Mouse (Mus musculus) limb, embryonic 10.5 days (tissue): ENCODE measurements around the gene Btbd35f9. TPM values are rescaled to one million over a fixed set of nuclear protein-coding genes. Genes with fewer than 3 reads are reported as not detected.
"Not testable (repeated sequence)": the region's sequence is repeated elsewhere in the genome, so short reads cannot be mapped to it uniquely, and the experiment has no call there.

Experiments used
- DNase-seq: peaks from one replicate; pipeline ENCODE4 v3.0.0-alpha.2; 2017; ENCODE audit warnings: low spot score
- H3K27ac ChIP-seq: fragments of 300-500 bp; sonication (generic); 2 replicates; pipeline ENCODE4 v1.5.1; 2016; ENCODE audit warnings: mild to moderate bottlenecking
- H3K27me3 ChIP-seq: fragments of 300-500 bp; sonication (generic); 2 replicates; pipeline ENCODE4 v1.6.1; 2016; ENCODE audit warnings: low read depth, mild to moderate bottlenecking; ENCODE audit not compliant: poor library complexity, severe bottlenecking
- H3K36me3 ChIP-seq: fragments of 300-500 bp; sonication (generic); 2 replicates; pipeline ENCODE4 v1.6.1; 2016; ENCODE audit warnings: mild to moderate bottlenecking, moderate library complexity
- H3K4me1 ChIP-seq: fragments of 300-500 bp; sonication (generic); 2 replicates; pipeline ENCODE4 v1.6.1; 2016
- H3K4me3 ChIP-seq: fragments of 300-500 bp; sonication (generic); 2 replicates; pipeline ENCODE4 v1.5.1; 2016; ENCODE audit warnings: mild to moderate bottlenecking, moderate library complexity
- H3K9me3 ChIP-seq: fragments of 300-500 bp; sonication (generic); replicated peaks from 2 replicates; pipeline ENCODE4 v1.6.1; 2016; ENCODE audit warnings: mild to moderate bottlenecking
- WGBS: fragments of 180-500 bp; shearing (Covaris S2); methylation state at CpG from one replicate; pipeline ENCODE4 v1.1.7; 2016; 5-methylcytosine and 5-hydroxymethylcytosine counted together
- polyA plus RNA-seq: library from polyadenylated mRNA; unstranded; fragments of >200 nt; fragmentation: Nextera tagmentation; extraction: Ambion mirVana; gene quantifications from 2 replicates; pipeline ENCODE4 v1.2.1, GENCODE M21; 2016

Btbd35f9 gene
- polyA plus RNA-seq: not detected in 2 replicates

- not testable (repeated sequence) for H3K27ac ChIP-seq, DNase-seq, H3K9me3 ChIP-seq, H3K36me3 ChIP-seq, H3K27me3 ChIP-seq, H3K4me3 ChIP-seq, H3K4me1 ChIP-seq
- no CpG with 5 or more reads among the region's 5 CpGs for WGBS
Measured at GRCm38 (mm10) chrX:34161399-34161798, at the start of gene Btbd35f9. Btbd35f9 (minus strand) TSS chrX:34161499.

Other genes starting within 250 kb of the Btbd35f9 start
- not detected in 2 replicates for gene Btbd35f6, start 205.0 kb downstream of the Btbd35f9 start, polyA plus RNA-seq
- gene Gm21870, start 174.7 kb downstream of the Btbd35f9 start, polyA plus RNA-seq: not detected in 2 replicates
- not detected in 2 replicates for gene Spin2g, start 77.2 kb upstream of the Btbd35f9 start, polyA plus RNA-seq